Mouse (Mus musculus): ENCODE results near the gene Smg5.
A peak's percentile ranks its signal among the peaks of the same experiment; 100 is the strongest.
"Not testable (repeated sequence)": the region's sequence is repeated elsewhere in the genome, so short reads cannot be mapped to it uniquely, and the experiment has no call there.

Smg5 gene

GRCm38 (mm10) chr3:88354396-88355165 lies 18.5 kb downstream of the Smg5 start:
- DNase-seq (ENCODE audit: low read depth) = no peak

DNA sequence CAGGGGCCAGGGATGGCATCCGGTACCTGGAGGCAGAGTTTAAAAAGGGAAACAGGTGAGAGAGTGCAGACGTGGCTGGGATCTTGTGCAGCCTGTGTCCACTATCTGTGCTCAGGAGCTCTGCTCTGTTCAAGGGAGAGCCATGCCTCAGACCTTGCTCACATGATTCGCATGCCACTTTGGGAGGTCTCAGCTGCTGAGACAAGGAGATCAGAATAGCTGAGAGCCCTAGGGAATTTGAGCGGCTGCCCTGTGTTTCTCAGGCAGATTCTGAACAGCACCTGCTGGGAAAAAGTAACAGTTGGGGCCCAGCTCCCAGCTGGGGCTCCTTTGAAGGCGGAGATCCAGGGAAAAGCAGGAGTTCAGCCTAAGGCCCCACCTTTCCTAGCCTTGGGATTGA lies 23.5 kb downstream of the Smg5 start:
- DNase-seq (ENCODE audit: low read depth) = no peak

DNA sequence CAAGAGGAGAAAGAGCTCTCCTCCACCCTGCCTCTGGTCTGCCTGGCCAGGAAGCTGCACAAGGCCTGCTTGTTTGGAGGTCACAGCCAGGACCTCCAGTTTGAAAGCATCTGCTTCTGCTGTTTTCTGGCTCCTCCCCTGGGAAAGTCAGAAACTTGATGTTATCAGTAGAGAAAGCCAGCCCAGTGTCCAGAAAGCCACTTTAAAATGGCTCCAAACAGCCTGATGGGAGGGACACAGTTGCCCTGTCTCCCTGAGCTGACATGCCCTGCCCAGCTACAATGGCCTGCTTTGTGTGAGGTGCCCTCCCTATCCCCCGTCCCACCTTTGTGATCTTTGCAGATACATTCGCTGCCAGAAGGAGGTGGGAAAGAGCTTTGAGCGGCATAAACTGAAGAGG lies 23.9 kb downstream of the Smg5 start:
- no peak for DNase-seq (ENCODE audit: low read depth)

GRCm38 (mm10) chr3:88361096-88361495 lies 25.0 kb downstream of the Smg5 start:
- no peak for DNase-seq (ENCODE audit: low read depth)

- no peak for DNase-seq (ENCODE audit: low read depth)
Observed at GRCm38 (mm10) chr3:88361612-88362313, 25.7 kb downstream of the Smg5 start.

GRCm38 (mm10) chr3:88363700-88364099 lies 27.6 kb downstream of the Smg5 start:
- DNase-seq (ENCODE audit: low read depth) = peak; percentile 78

- DNase-seq (ENCODE audit: low read depth) = peak; percentile 62
Observed at GRCm38 (mm10) chr3:88364337-88364736, 28.3 kb downstream of the Smg5 start, which contains the start of gene Paqr6. TSS of gene Paqr6 (plus strand) at chr3:88364584.

DNA sequence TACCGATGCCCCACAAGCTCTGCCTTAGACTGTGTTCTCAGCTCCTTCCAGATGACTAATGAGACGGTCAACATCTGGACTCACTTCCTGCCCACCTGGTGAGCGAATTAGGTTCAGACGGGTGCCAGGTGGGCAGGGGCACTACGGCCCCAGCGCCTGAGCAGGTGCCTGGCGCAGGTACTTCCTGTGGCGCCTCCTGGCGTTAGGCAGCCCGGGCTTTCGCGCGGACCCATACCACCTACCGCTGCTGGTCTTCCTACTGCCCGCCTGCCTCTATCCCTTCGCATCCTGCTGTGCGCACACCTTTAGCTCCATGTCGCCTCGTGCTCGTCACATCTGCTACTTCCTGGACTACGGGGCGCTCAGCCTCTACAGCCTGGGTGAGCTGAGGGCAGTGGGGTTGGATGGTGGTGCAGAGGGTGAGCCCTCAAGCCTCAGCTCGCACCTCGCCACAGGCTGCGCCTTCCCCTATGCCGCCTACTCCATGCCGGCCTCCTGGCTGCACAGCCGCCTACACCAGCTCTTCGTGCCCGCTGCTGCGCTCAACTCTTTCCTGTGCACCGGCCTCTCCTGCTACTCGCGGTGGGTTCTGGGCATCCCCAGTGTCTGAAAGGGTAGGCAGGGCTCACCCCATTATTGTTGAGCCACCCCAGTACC lies 29.8 kb downstream of the Smg5 start:
- DNase-seq (ENCODE audit: low read depth) = no peak

GRCm38 (mm10) chr3:88366830-88367428 lies 30.9 kb downstream of the Smg5 start:
- not testable (repeated sequence) for DNase-seq (ENCODE audit: low read depth)

DNA sequence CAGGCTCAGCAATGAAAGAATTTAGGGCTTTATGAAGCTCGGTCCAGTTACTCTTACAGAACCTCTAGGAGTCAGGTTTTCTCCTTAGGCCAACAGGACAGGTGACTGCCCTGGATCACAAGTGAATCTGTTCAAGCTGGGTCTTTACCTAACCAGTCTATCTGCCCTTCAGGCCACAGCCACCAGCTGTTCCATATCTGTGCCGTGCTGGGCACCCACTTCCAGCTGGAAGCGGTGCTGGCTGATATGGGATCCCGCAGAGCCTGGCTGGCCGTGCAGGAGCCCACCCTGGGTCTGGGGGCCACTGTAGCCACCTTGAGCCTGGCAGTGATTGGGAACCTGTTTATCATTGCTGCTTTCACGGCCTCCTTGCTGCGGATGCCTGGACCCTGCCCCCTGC lies 31.5 kb downstream of the Smg5 start:
- DNase-seq (ENCODE audit: low read depth) = not testable (repeated sequence)

DNA sequence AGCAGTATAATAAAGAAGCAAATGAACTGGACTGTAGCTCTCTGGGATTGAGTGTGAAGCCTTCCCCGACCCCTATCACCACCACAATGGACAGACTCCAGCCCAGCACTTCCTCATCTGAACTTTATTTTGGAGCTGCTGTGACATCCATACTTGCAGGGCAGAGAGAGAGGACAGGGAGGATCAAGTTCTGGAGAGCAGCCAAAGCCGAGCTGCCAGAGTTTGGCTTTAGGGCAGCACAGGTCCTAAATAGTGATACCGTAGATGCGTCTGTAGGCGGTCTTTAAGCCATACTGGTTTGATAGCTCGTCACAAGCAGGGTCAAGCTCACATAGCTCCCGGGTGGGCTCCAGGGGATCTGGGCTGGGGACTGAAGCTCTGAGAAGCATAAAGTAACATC lies 32.5 kb downstream of the Smg5 start:
- DNase-seq (ENCODE audit: low read depth) = not testable (repeated sequence)

GRCm38 (mm10) chr3:88372643-88373042 lies 36.6 kb downstream of the Smg5 start, which contains the start of gene Bglap3:
TSS of gene Bglap3 (minus strand) at chr3:88372743.
- DNase-seq (ENCODE audit: low read depth) = not testable (repeated sequence)

GRCm38 (mm10) chr3:88375750-88376626 lies 39.9 kb downstream of the Smg5 start:
- DNase-seq (ENCODE audit: low read depth) = peak; percentile 34

DNA sequence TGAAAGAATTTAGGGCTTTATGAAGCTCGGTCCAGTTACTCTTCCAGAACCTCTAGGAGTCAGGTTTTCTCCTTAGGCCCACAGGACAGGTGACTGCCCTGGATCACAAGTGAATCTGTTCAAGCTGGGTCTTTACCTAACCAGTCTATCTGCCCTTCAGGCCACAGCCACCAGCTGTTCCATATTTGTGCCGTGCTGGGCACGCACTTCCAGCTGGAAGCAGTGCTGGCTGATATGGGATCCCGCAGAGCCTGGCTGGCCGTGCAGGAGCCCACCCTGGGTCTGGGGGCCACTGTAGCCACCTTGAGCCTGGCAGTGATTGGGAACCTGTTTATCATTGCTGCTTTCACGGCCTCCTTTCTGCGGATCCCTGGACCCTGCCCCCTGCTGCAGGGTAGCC lies 40.6 kb downstream of the Smg5 start:
- DNase-seq (ENCODE audit: low read depth) = not testable (repeated sequence)

DNA sequence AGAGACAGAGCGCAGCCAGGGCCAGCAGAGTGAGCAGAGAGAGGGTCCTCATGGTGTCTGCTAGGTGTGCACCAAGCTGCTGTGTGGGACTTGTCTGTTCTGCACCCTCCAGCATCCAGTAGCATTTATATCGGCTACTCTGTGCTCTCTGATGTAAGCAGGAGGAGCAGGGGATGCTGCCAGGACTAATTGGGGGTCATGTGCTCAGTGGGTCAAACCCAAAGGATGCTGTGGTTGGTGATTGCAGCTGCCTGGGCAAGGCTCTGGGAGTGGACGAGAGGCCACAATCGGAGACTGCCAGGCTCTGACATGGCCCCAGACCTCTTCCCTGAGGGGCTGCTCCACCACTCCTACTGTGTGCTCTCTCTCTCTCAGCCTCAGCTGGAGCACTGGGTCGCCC lies 42.5 kb downstream of the Smg5 start, which contains the start of gene Bglap2:
Gene Bglap2, minus strand, starts transcription at position 101 of the 400 bp plus-strand sequence.
- not testable (repeated sequence) for DNase-seq (ENCODE audit: low read depth)

DNA sequence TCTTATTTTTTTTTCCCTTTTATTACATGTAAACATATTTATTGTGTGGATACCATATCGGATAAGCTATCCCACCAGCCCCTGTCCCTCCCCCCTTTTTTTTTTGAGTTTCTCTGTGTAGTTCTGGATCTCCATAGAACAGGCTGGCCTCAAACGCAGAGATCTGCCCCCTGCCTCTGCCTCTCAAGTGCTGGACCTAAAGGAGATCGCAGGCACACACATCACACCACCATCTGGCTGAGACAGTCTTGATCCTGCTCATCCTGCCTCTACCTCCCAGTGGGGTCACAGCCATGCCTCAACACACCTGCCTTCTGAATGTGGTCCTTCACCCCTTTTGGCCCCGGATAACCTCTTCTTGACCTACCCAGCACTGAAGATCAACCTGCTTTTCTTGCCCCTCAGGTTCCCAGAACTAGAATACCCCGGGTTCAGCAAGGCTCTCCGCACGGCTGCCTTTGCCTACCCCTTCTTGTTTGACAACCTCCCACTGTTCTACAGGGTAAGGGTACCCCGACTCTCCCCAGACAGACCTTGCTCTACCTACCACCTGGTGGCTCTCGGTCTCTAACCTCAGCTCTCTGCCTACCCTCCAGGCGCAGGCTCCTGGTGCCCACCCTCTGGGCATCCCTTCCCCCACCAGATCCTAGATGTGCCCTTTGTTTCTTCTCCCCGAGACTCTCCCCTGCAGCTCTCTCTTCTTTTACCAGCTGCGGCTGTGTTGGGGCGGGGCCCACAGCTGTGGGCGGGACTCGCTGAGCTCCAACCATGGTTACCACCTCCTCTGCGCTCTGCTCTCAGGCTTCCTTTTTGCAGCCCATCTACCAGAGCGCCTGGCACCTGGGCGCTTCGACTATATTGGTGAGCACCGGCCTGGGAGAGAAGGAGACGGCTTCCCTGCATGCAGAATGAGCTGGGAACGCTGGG lies 45.6 kb downstream of the Smg5 start:
- DNase-seq (ENCODE audit: low read depth) = not testable (repeated sequence)

DNA sequence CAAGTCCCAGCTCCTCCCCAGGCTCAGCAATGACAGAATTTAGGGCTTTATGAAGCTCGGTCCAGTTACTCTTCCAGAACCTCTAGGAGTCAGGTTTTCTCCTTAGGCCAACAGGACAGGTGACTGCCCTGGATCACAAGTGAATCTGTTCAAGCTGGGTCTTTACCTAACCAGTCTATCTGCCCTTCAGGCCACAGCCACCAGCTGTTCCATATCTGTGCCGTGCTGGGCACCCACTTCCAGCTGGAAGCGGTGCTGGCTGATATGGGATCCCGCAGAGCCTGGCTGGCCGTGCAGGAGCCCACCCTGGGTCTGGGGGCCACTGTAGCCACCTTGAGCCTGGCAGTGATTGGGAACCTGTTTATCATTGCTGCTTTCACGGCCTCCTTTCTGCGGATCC lies 46.3 kb downstream of the Smg5 start:
- not testable (repeated sequence) for DNase-seq (ENCODE audit: low read depth)

DNA sequence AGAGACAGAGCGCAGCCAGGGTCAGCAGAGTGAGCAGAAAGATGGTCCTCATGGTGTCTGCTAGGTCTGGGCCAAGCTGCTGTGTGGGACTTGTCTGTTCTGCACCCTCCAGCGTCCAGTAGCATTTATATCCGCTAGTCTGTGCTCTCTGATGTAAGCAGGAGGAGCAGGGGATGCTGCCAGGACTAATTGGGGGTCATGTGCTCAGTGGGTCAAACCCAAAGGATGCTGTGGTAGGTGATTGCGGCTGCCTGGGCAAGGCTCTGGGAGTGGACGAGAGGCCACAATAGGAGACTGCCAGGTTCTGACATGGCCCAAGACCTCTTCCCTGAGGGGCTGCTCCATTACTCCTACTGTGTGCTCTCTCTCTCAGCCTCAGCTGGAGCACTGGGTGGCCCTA lies 48.3 kb downstream of the Smg5 start, which contains the start of gene Bglap:
Gene Bglap, minus strand, starts transcription at position 101 of the 400 bp plus-strand sequence.
- no peak for DNase-seq (ENCODE audit: low read depth)

DNA sequence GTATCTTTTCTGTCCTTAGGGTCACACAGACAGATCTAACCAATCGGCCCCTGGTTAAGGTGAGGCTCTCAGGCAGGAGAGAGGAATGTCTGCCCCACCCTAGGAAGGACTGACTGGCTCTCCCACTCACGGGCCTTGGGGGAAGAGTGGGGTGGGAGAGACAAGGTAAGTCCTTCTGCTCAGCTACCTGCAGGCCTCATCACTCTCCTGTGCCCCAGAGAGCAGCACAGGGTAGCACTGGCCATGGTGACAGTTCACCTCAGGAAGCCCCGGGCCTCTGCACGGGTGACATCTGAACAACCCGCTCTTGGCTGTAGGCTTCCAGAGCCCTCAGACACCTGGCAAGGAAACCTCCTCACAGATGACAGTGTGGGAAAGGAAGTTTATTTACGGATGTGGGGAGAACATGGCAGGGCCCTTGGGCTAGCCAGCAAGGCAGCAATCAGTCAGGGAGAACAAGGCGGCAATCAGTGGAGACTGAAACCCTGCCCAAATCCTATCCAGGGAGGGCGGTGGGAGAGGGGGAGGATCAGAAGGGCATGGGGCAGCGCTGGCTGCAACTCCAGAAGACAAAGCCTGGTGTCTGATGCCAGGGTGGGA lies 57.8 kb downstream of the Smg5 start:
- no peak for DNase-seq (ENCODE audit: low read depth)

- DNase-seq (ENCODE audit: low read depth) = no peak
Observed at GRCm38 (mm10) chr3:88395288-88395687, 59.2 kb downstream of the Smg5 start.

Data from c-Kit-positive CD71-positive TER-119-negative erythroid progenitor cells, embryonic 14.5 days (primary cell).